Mouse (Mus musculus): ENCODE results near the gene Adcy4.

- TF ChIP-seq CTCF (IDR thresholded peaks at IDR 0.05; ENCODE audit: borderline replicate concordance, control insufficient read depth, extremely low read depth, insufficient read depth, low read length, poor library complexity) = no peak
- no peak for TF ChIP-seq POLR2A (IDR thresholded peaks at IDR 0.05; ENCODE audit: control insufficient read depth, extremely low read depth, insufficient read depth, low read length, poor library complexity)
Measured at GRCm38 (mm10) chr14:55733889-55734288, 50.0 kb downstream of the Adcy4 start.

Data from thymus, adult 2 months (tissue).